Mouse (Mus musculus) stomach, postnatal 0 days (tissue): ENCODE measurements around the gene Neb. TPM values are rescaled to one million over a fixed set of nuclear protein-coding genes. Genes with fewer than 3 reads are reported as not detected.

Source experiments
- ATAC-seq: fragments of 200-750 bp; cut with Nextera tagmentation; 2 replicates; pipeline ENCODE4 v1.8.0; 2017; ENCODE audit not compliant: low FRiP score, low TSS enrichment
- DNase-seq: peaks from one replicate; pipeline ENCODE4 v3.0.0-alpha.2; 2016; ENCODE audit warnings: low spot score
- H3K27ac ChIP-seq: fragments of 300-500 bp; sonication (generic); replicated peaks from 2 replicates; pipeline ENCODE4 v1.5.1; 2014; ENCODE audit warnings: mild to moderate bottlenecking, control low read depth
- H3K27me3 ChIP-seq: fragments of 300-500 bp; sonication (generic); 2 replicates; pipeline ENCODE4 v1.6.1; 2014; ENCODE audit warnings: low read length; ENCODE audit not compliant: control insufficient read depth, insufficient read depth
- H3K36me3 ChIP-seq: fragments of 300-500 bp; sonication (generic); 2 replicates; pipeline ENCODE4 v1.6.1; 2014; ENCODE audit warnings: low read length, mixed read lengths; ENCODE audit not compliant: control insufficient read depth, insufficient read depth
- H3K4me1 ChIP-seq: fragments of 300-500 bp; sonication (generic); replicated peaks from 2 replicates; pipeline ENCODE4 v1.6.1; 2014; ENCODE audit warnings: antibody characterized with exemption; ENCODE audit not compliant: control insufficient read depth, insufficient read depth
- H3K4me2 ChIP-seq: fragments of 300-500 bp; sonication (generic); replicated peaks from 2 replicates; pipeline ENCODE4 v1.6.1; 2014; ENCODE audit warnings: low read depth, mild to moderate bottlenecking, control low read depth, moderate library complexity
- H3K4me3 ChIP-seq: fragments of 300-500 bp; sonication (generic); 2 replicates; pipeline ENCODE4 v1.5.1; 2014; ENCODE audit warnings: low read depth, low read length, control low read depth
- H3K9ac ChIP-seq: fragments of 300-500 bp; sonication (generic); 2 replicates; pipeline ENCODE4 v1.6.1; 2014; ENCODE audit warnings: mild to moderate bottlenecking, low read length, control low read depth, mixed read lengths
- H3K9me3 ChIP-seq: fragments of 300-500 bp; sonication (generic); 2 replicates; pipeline ENCODE4 v1.6.1; 2016; ENCODE audit warnings: low read length; ENCODE audit not compliant: control insufficient read depth
- CTCF ChIP-seq: IDR thresholded peaks from 2 replicates; pipeline ENCODE4 v1.5.1; 2016; ENCODE audit warnings: antibody characterized with exemption, low read depth, mild to moderate bottlenecking, moderate library complexity
- EP300 ChIP-seq: optimal IDR thresholded peaks from 2 replicates; pipeline ENCODE3; 2016; ENCODE audit warnings: antibody characterized with exemption
- WGBS: fragments of 180-500 bp; shearing (Covaris S2); extraction: QIAGEN DNeasy Blood & Tissue Kit; methylation state at CpG from one replicate; pipeline ENCODE4 v1.1.7; 2014; 5-methylcytosine and 5-hydroxymethylcytosine counted together
- polyA plus RNA-seq: library from polyadenylated mRNA; unstranded; fragments of >200 nt; fragmentation: Nextera tagmentation; extraction: Ambion mirVana; gene quantifications from 2 replicates; pipeline ENCODE4 v1.2.1, GENCODE M21; 2015

Gene Neb
- polyA plus RNA-seq, 1 experiment from 2014 or later: 1.2 TPM

DNA sequence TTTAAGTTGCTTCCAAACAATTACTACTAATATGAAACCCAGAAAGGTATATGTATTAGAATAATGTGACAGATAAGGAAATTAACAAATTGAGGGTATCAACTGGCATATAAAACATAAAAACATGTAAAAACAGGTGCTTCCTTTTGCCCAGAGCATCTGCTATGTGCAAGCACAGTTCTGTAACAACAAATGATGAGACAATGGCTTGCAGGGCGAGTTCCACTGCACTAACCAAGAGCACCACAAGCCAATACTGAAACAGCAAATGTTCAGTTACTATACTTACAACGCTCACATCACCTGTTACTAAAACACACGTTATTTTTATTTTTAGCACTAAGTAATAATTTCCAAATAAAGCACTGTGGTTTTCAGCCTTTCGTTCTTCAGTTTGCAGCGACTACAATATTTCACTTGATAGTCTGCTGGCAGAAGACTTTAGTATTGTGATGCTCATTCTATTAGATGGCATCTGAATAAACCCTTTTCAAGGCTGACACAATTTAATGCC is 34.3 kb upstream of the Neb start:
- Histone ChIP-seq H3K4me2 (no peak overlapping the region), H3K27ac (no peak overlapping the region), H3K4me3 (no peak overlapping the region), H3K9me3 (0 out of 2 replicates have a peak, but pooled peaks cover 4% of the 10 kb centered on the region), H3K36me3 (peaks cover 30% of the 10 kb centered on the region), H3K4me1 (no peaks in the 10 kb centered on the region), H3K27me3 (no peaks in the 10 kb centered on the region), H3K9ac (no peak overlapping the region)
- 96% methylated on average over 5 of the region's 5 CpGs for WGBS
- ATAC-seq (no peak), DNase-seq (no peak)
- TF ChIP-seq EP300 (no peak), CTCF (no peak)

DNA sequence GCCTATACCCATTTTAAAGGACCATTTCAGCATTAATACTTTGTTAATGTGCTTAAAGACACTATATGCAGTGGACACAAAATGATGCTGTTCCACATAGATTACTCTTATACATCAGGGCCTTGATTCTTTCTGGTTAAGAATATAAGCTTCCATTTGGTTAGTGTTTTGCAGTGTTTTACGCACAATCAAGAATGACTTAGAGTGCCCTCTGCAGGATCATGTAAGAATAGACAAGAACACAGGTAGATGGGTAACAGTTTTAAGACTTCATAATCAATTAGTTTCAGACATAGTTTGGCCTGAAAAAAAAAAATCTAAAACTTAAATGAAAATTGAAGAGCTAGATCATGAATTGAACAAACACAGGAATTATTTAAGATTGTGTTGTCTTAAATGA is 28.2 kb upstream of the Neb start:
- Histone ChIP-seq H3K4me3 (no peak overlapping the region), H3K27ac (no peak overlapping the region), H3K9me3 (0 out of 2 replicates have a peak, but pooled peaks cover 4% of the 10 kb centered on the region), H3K4me1 (no peaks in the 10 kb centered on the region), H3K9ac (no peak overlapping the region), H3K27me3 (no peaks in the 10 kb centered on the region), H3K4me2 (no peak overlapping the region), H3K36me3 (peaks cover 25% of the 10 kb centered on the region)
- 84% methylated on average over 1 of the region's 1 CpGs for WGBS
- ATAC-seq (no peak), DNase-seq (no peak)
- TF ChIP-seq CTCF (peak; percentile 69), EP300 (no peak)

DNA sequence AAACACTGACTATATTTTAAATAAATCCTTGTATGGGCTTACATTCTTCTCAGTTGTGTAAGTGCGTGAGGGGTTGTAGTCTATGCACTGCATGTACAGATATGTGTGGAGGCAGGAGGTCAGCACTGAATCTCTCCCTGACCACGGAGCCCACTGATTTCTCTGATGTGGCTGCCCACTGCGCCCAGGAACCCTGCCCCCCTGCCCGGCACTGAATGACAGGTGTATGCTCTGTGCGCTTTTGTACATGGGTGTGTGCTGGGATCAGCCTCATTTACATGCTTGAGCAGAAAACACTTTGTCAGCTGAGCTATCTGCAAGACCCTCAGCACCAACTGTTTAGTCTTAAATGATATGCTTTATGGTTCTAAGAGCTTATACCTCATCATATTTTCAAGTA is 27.0 kb upstream of the Neb start:
- Histone ChIP-seq H3K27me3 (no peaks in the 10 kb centered on the region), H3K9me3 (0 out of 2 replicates have a peak, but pooled peaks cover 3% of the 10 kb centered on the region), H3K9ac (no peak overlapping the region), H3K4me2 (no peak overlapping the region), H3K36me3 (peaks cover 14% of the 10 kb centered on the region), H3K27ac (no peak overlapping the region), H3K4me1 (no peaks in the 10 kb centered on the region), H3K4me3 (no peak overlapping the region)
- ATAC-seq: no peak
- TF ChIP-seq CTCF (no peak), EP300 (no peak)
- 90% methylated on average over 5 of the region's 5 CpGs for WGBS
- no peak for DNase-seq

DNA sequence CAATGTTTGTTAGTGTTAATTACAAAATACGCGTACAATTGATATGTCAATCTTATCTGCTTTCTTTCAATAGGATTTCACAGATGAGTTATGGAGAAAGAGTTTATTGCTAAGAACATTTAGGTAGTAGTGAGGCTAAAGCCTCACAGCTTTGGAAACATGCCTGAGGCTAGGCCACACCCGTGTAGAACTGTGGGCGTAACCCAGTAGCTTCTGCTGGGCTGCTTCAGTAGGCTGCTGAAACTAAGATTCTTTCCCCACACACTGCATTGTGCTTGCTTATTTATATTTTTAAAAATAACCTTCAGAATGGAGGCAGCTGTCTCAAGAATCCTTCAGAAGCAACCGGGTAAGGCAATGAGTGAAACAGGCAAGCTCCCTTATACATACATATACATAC is 16.3 kb upstream of the Neb start:
- WGBS: 64% methylated on average over 5 of the region's 5 CpGs
- DNase-seq: no peak
- H3K9me3 ChIP-seq: no peaks in the 10 kb centered on the region
- no peak overlapping the region for H3K4me3 ChIP-seq
- TF ChIP-seq CTCF (no peak), EP300 (no peak)
- H3K4me2 ChIP-seq: no peak overlapping the region
- no peak overlapping the region for H3K9ac ChIP-seq
- no peaks in the 10 kb centered on the region for H3K27me3 ChIP-seq
- H3K27ac ChIP-seq: no peak overlapping the region
- H3K36me3 ChIP-seq: no peaks in the 10 kb centered on the region
- no peak for ATAC-seq
- no peaks in the 10 kb centered on the region for H3K4me1 ChIP-seq

DNA sequence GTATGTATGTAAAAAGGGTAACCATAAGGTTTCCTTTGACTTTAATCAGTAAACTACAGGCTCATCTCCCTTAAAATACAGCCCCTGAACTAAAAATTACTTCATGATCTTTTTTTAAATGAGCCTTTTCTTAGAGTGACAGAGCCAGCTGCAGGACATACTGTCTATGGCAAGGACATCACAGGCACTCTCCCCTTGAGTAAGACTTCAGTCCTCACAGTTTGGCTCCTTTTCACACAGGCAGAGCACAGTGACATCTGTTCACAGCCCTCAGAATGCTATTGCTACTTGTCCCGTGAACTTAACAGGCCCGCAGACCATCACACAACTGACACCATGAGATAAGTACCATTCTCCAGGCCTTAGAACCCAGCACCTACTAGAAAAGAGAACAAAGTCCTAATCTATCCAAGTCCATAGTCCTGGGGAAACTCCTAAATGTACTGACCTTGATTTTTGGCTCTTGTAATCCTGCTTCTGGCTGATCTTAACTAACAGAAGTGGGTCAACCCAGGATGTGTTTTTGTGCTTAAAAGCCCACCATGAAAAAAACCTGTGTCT is 12.2 kb upstream of the Neb start:
- Histone ChIP-seq H3K27ac (no peak overlapping the region), H3K4me1 (no peaks in the 10 kb centered on the region), H3K4me2 (no peak overlapping the region), H3K27me3 (no peaks in the 10 kb centered on the region), H3K36me3 (no peaks in the 10 kb centered on the region), H3K9ac (no peak overlapping the region), H3K4me3 (no peak overlapping the region), H3K9me3 (no peaks in the 10 kb centered on the region)
- 67% methylated on average over 2 of the region's 2 CpGs for WGBS
- DNase-seq: no peak
- no peak for ATAC-seq
- TF ChIP-seq CTCF (no peak), EP300 (no peak)

DNA sequence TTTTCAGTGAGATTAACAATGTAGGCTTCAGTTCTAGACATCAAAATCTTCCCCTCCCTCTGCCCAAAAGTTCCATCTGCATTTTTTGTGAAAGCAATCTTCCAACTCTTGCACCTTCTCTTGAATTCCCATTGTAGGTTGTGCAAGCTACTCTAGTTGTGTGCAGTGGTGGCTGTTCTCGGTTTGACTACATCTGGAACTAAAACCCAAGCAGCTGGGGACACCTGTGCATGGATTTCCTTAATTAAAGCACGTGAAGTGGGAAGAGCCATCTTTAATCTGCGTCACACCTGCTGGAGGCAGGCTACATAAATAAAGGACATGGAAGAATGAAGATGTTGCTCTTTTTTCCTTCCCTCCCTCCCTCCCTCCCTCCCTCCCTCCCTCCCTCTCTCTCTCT is 11.7 kb upstream of the Neb start:
- Histone ChIP-seq H3K4me3 (no peak overlapping the region), H3K27me3 (no peaks in the 10 kb centered on the region), H3K36me3 (no peaks in the 10 kb centered on the region), H3K4me1 (no peaks in the 10 kb centered on the region), H3K27ac (no peak overlapping the region), H3K9me3 (no peaks in the 10 kb centered on the region), H3K4me2 (no peak overlapping the region), H3K9ac (no peak overlapping the region)
- WGBS: 55% methylated on average over 3 of the region's 3 CpGs
- TF ChIP-seq EP300: no peak
- no peak for TF ChIP-seq CTCF
- DNase-seq: no peak
- ATAC-seq: no peak
